Mouse (Mus musculus) limb, embryonic 14.5 days (tissue): ENCODE measurements around the gene Ddx28. TPM values are rescaled to one million over a fixed set of nuclear protein-coding genes. Genes with fewer than 3 reads are reported as not detected.
A peak's percentile ranks its signal among the peaks of the same experiment; 100 is the strongest.
"Not testable (repeated sequence)": the region's sequence is repeated elsewhere in the genome, so short reads cannot be mapped to it uniquely, and the experiment has no call there.

ENCODE experiments used
- ATAC-seq: fragments of 200-750 bp; cut with Nextera tagmentation; 2 replicates; pipeline ENCODE4 v1.8.0; 2017; ENCODE audit warnings: low read depth, moderate number of reproducible peaks, moderate TSS enrichment; ENCODE audit not compliant: low FRiP score
- DNase-seq: peaks from one replicate; pipeline ENCODE4 v3.0.0-alpha.2; 2015; ENCODE audit warnings: low spot score
- H3K27ac ChIP-seq: fragments of 300-500 bp; sonication (generic); replicated peaks from 2 replicates; pipeline ENCODE4 v1.5.1; 2014; ENCODE audit warnings: low read depth, mild to moderate bottlenecking, low read length, moderate library complexity, mixed read lengths
- H3K27me3 ChIP-seq: fragments of 300-500 bp; sonication (generic); 2 replicates; pipeline ENCODE4 v1.6.1; 2014; ENCODE audit warnings: low read length, mixed read lengths; ENCODE audit not compliant: control insufficient read depth, insufficient read depth
- H3K36me3 ChIP-seq: fragments of 300-500 bp; sonication (generic); 2 replicates; pipeline ENCODE4 v1.6.1; 2014; ENCODE audit warnings: mild to moderate bottlenecking, low read length, moderate library complexity, mixed read lengths; ENCODE audit not compliant: control insufficient read depth, insufficient read depth
- H3K4me1 ChIP-seq: fragments of 300-500 bp; sonication (generic); 2 replicates; pipeline ENCODE4 v1.6.1; 2014; ENCODE audit warnings: antibody characterized with exemption, low read length, mixed read lengths; ENCODE audit not compliant: control insufficient read depth, insufficient read depth
- H3K4me2 ChIP-seq: fragments of 300-500 bp; sonication (generic); replicated peaks from 2 replicates; pipeline ENCODE4 v1.6.1; 2014; ENCODE audit warnings: low read depth, mild to moderate bottlenecking, low read length, moderate library complexity; ENCODE audit not compliant: severe bottlenecking
- H3K4me3 ChIP-seq: fragments of 300-500 bp; sonication (generic); replicated peaks from 2 replicates; pipeline ENCODE4 v1.5.1; 2014; ENCODE audit warnings: low read length
- H3K9ac ChIP-seq: fragments of 300-500 bp; sonication (generic); 2 replicates; pipeline ENCODE4 v1.6.1; 2014; ENCODE audit warnings: mild to moderate bottlenecking, low read depth, low read length, moderate library complexity; ENCODE audit not compliant: severe bottlenecking
- H3K9me3 ChIP-seq: fragments of 300-500 bp; sonication (generic); 2 replicates; pipeline ENCODE4 v1.6.1; 2016; ENCODE audit warnings: low read length; ENCODE audit not compliant: control insufficient read depth
- POLR2A ChIP-seq: fragments of 200-500 bp; IDR thresholded peaks from 2 replicates; pipeline ENCODE4 v1.8.0; 2012; ENCODE audit warnings: inconsistent platforms, mild to moderate bottlenecking, moderate library complexity, borderline replicate concordance; ENCODE audit not compliant: insufficient read depth, insufficient read length; ENCODE audit errors: extremely low read depth
- WGBS: fragments of 180-500 bp; shearing (Covaris S2); extraction: QIAGEN DNeasy Blood & Tissue Kit; methylation state at CpG from one replicate; pipeline ENCODE4 v1.1.7; 2014; 5-methylcytosine and 5-hydroxymethylcytosine counted together
- polyA plus RNA-seq, 2 experiments: library from polyadenylated mRNA; depleted of rRNA in 1 of 2; stranded (reverse) in 1 of 2; unstranded in 1 of 2; fragments of >200 nt; fragmentation: Nextera tagmentation in 1 of 2; extraction: Ambion mirVana in 1 of 2; gene quantifications; 2 replicates each; pipeline versions ENCODE4 v1.2.1 to v1.2.3; 2012 to 2014

Gene Ddx28
- polyA plus RNA-seq, 2 experiments = 12.9 to 17.2 TPM

DNA sequence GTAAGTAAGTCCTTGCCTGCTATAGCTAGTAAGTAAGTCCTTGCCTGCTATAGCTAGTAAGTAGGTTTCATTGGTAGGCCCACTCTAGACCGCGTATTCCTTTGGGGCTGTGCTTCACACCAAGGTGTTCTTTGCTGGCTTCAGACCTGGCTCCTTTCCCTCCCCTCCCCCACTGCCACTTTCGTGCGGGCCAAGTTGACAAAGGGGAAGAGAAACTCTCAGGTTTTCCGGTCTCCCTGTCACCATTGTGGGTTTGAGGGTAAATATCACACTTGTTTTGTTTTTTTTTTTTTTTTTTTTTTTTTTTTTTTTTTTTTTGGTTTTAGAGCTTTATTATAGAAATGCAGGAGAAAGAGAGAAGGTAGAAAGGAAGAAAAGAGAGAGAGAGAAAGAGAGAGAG is 19.2 kb downstream of the Ddx28 start:
- WGBS = 64% methylated on average over 5 of the region's 5 CpGs
- Histone ChIP-seq H3K27me3 (no peaks in the 10 kb centered on the region), H3K9me3 (no peaks in the 10 kb centered on the region), H3K27ac (no peak overlapping the region), H3K4me1 (no peaks in the 10 kb centered on the region; the same call in 1 of the 2 replicates), H3K4me2 (no peak overlapping the region), H3K36me3 (no peaks in the 10 kb centered on the region), H3K4me3 (no peak overlapping the region), H3K9ac (no peak overlapping the region)
- ATAC-seq = no peak
- TF ChIP-seq POLR2A = no peak
- DNase-seq = no peak

GRCm38 (mm10) chr8:105991546-105991945 is 20.1 kb downstream of the Ddx28 start:
- Histone ChIP-seq H3K36me3 (no peaks in the 10 kb centered on the region), H3K27ac (no peak overlapping the region), H3K27me3 (no peaks in the 10 kb centered on the region), H3K9me3 (no peaks in the 10 kb centered on the region), H3K4me1 (no peaks in the 10 kb centered on the region; the same call in 1 of the 2 replicates), H3K4me2 (no peak overlapping the region), H3K4me3 (no peak overlapping the region), H3K9ac (no peak overlapping the region)
- DNase-seq = no peak
- no peak for ATAC-seq
- 89% methylated on average over 2 of the region's 2 CpGs for WGBS
- TF ChIP-seq POLR2A = no peak

- Histone ChIP-seq H3K36me3 (no peaks in the 10 kb centered on the region), H3K4me3 (no peak within 1 kb of the TSS), H3K9ac (peak within 1 kb of the TSS; percentile 7; the same call in 1 of the 2 replicates), H3K27ac (no peak within 1 kb of the TSS), H3K4me1 (no peaks in the 10 kb centered on the region; the same call in 1 of the 2 replicates), H3K9me3 (no peaks in the 10 kb centered on the region), H3K4me2 (peak within 1 kb of the TSS; percentile 24; the same call in 1 of the 2 replicates), H3K27me3 (no peaks in the 10 kb centered on the region)
- DNase-seq = peak; percentile 81
- no peak for TF ChIP-seq POLR2A
- WGBS = 8% methylated on average over 15 of the region's 15 CpGs
- ATAC-seq = peak; percentile 73
These were observed 20.8 kb downstream of the Ddx28 start, which contains the start of gene Dus2 for GRCm38 (mm10) chr8:105990856-105991387. Gene Dus2, plus strand, starts transcription at chr8:105991337.

- H3K36me3 ChIP-seq = no peaks in the 10 kb centered on the region
- no peaks in the 10 kb centered on the region for H3K9me3 ChIP-seq
- DNase-seq (no peak), ATAC-seq (no peak)
- 83% methylated on average over 11 of the region's 11 CpGs for WGBS
- no peak overlapping the region for H3K4me3 ChIP-seq
- H3K4me2 ChIP-seq = no peak overlapping the region
- H3K27ac ChIP-seq = no peak overlapping the region
- H3K4me1 ChIP-seq = no peaks in the 10 kb centered on the region; the same call in 1 of the 2 replicates
- no peak for TF ChIP-seq POLR2A
- no peaks in the 10 kb centered on the region for H3K27me3 ChIP-seq
- no peak overlapping the region for H3K9ac ChIP-seq
These were observed 23.1 kb downstream of the Ddx28 start for GRCm38 (mm10) chr8:105988546-105988945.

DNA sequence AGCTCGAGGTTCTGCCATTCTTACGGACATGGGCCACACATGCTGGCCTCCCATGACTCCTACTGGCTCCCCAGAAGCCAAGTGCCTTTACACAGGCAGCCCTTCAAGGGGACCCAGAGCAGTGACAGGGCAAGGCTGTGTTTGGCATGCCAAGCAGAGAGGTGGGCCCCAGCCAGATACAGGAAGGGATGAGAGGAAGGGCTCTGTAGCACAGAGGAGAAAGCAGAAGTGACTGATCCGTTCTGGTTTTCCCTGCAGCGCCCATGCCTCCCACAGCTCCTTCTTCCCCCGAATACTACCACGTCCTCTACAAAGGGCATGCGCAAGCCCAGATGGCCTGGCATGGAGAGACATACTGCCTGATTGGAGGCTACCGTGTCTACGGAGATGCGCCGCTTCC is 28.3 kb downstream of the Ddx28 start:
- H3K27ac ChIP-seq, H3K36me3 ChIP-seq, H3K4me3 ChIP-seq, H3K27me3 ChIP-seq, H3K4me2 ChIP-seq, DNase-seq, H3K4me1 ChIP-seq, H3K9ac ChIP-seq, H3K9me3 ChIP-seq, ATAC-seq: not testable (repeated sequence)
- WGBS = 74% methylated on average over 10 of the region's 11 CpGs

GRCm38 (mm10) chr8:105981146-105981545 is 30.5 kb downstream of the Ddx28 start:
- no peak for TF ChIP-seq POLR2A
- Histone ChIP-seq H3K4me1 (no peaks in the 10 kb centered on the region), H3K9ac (no peak overlapping the region), H3K27me3 (no peaks in the 10 kb centered on the region), H3K4me3 (no peak overlapping the region), H3K27ac (no peak overlapping the region), H3K36me3 (no peaks in the 10 kb centered on the region), H3K9me3 (no peaks in the 10 kb centered on the region), H3K4me2 (no peak overlapping the region)
- ATAC-seq (no peak), DNase-seq (no peak)
- WGBS = 87% methylated on average over 1 of the region's 1 CpGs
